Mouse (Mus musculus): Measurements from ENCODE around the gene Tuba8. TPM values are rescaled to one million over a fixed set of nuclear protein-coding genes. Genes with fewer than 3 reads are reported as not detected.

Tuba8 gene
- 10 to 100 TPM in 1 of 2 experiments, 1 to 10 TPM in 1; 8.5 to 11.5 TPM for total RNA-seq (2023)

GRCm38 (mm10) chr6:121210149-121210925 lies at the start of gene Tuba8:
TSS of gene Tuba8 (plus strand) at chr6:121210696.

DNA sequence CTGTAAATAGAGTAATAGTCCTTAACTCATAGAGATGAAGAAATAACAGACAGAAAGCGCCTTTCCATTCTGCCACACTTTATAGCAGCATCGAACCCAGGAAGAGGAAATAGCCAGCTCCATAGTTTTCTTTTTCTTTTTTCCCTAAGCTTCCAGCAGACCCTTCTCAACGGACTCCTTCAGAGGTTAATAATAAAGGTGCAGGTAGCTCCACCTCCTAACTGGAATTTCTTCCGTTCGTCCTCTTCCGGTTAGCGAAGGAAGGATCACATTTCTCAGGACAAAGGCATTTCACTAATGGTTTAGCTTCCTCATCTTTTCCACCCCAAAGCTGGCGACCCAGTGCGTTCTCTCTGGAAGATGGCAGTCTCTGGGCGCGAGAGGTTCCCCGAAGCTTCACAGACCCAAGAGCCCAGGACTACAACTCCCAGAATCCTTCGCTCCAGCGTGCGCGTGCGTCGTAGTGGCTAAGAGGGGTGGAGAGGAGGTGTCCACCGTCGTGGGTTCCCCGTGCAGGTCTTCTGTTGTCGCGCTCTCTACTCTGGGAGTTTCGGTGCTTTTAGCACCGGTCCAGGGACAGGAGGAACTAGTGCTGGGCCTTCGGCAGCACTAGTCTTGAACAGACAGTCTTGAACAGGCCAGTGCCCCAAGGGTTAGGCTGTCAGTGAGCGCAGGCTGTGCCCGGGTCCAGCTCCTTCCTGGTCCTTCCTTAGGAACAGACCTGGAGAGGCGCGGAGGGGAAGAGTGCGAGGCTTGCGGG lies 26.9 kb upstream of the Tuba8 start, which contains the start of gene Pex26:
Gene Pex26, plus strand, starts transcription at position 254 of the 760 bp plus-strand sequence.

GRCm38 (mm10) chr6:121245127-121246036 lies 34.9 kb downstream of the Tuba8 start, which contains the start of gene Usp18:
TSS of gene Usp18 (plus strand) at chr6:121245906.

Other genes with a start within 250 kb of the Tuba8 start
- gene Mical3, start 79.7 kb upstream of the Tuba8 start, total RNA-seq (2023), result 10 to 100 TPM; 12.7 to 20.2 TPM
- gene Pex26, start 27.0 kb upstream of the Tuba8 start, total RNA-seq (2023), result 1 to 10 TPM; 4.0 to 4.3 TPM
- 10 to 100 TPM in 1 of 2 experiments, 1 to 10 TPM in 1; 6.2 to 11.0 TPM for gene Usp18, start 35.2 kb downstream of the Tuba8 start, total RNA-seq (2023)
- 1 to 10 TPM; 2.5 to 3.5 TPM for gene Slc6a13, start 89.5 kb downstream of the Tuba8 start, total RNA-seq (2023)
- 10 to 100 TPM; 18.8 to 30.7 TPM for gene Slc6a12, start 132.4 kb downstream of the Tuba8 start, total RNA-seq (2023)

Measured in neutrophil, adult 83 days (primary cell).